Mouse (Mus musculus) hindbrain, postnatal 0 days (tissue): ENCODE data around the gene Mapk12. TPM values are rescaled to one million over a fixed set of nuclear protein-coding genes. Genes with fewer than 3 reads are reported as not detected.

Experiments
- ATAC-seq: fragments of 200-750 bp; cut with Nextera tagmentation; 2 replicates; pipeline ENCODE4 v1.8.0; 2017; ENCODE audit warnings: mild to moderate bottlenecking, moderate TSS enrichment, moderate library complexity
- DNase-seq: peaks from one replicate; pipeline ENCODE4 v3.0.0-alpha.2; 2015; ENCODE audit warnings: low spot score
- H3K27ac ChIP-seq: fragments of 300-500 bp; sonication (generic); 2 replicates; pipeline ENCODE4 v1.5.1; 2014; ENCODE audit warnings: mild to moderate bottlenecking
- H3K27me3 ChIP-seq: fragments of 300-500 bp; sonication (generic); 2 replicates; pipeline ENCODE4 v1.6.1; 2014; ENCODE audit warnings: low read length, mixed read lengths; ENCODE audit not compliant: insufficient read depth
- H3K36me3 ChIP-seq: fragments of 300-500 bp; sonication (generic); 2 replicates; pipeline ENCODE4 v1.6.1; 2014; ENCODE audit warnings: low read length, mixed read lengths; ENCODE audit not compliant: insufficient read depth
- H3K4me1 ChIP-seq: fragments of 300-500 bp; sonication (generic); 2 replicates; pipeline ENCODE4 v1.6.1; 2014; ENCODE audit warnings: antibody characterized with exemption, low read length, mixed read lengths; ENCODE audit not compliant: insufficient read depth
- H3K4me2 ChIP-seq: fragments of 300-500 bp; sonication (generic); 2 replicates; pipeline ENCODE4 v1.6.1; 2014; ENCODE audit warnings: low read depth, mild to moderate bottlenecking, low read length, moderate library complexity, mixed read lengths
- H3K4me3 ChIP-seq: fragments of 300-500 bp; sonication (generic); 2 replicates; pipeline ENCODE4 v1.5.1; 2014; ENCODE audit warnings: low read length
- H3K9ac ChIP-seq: fragments of 300-500 bp; sonication (generic); replicated peaks from 2 replicates; pipeline ENCODE4 v1.6.1; 2014; ENCODE audit warnings: mild to moderate bottlenecking, low read length, moderate library complexity, mixed read lengths
- H3K9me3 ChIP-seq: fragments of 300-500 bp; sonication (generic); 2 replicates; pipeline ENCODE4 v1.6.1; 2016; ENCODE audit warnings: low read length, mixed read lengths
- CTCF ChIP-seq: IDR thresholded peaks from 2 replicates; pipeline ENCODE4 v1.5.1; 2016; ENCODE audit warnings: antibody characterized with exemption, control low read depth, low read depth
- WGBS: fragments of 180-500 bp; shearing (Covaris S2); extraction: QIAGEN DNeasy Blood & Tissue Kit; methylation state at CpG from one replicate; pipeline ENCODE4 v1.1.7; 2014; 5-methylcytosine and 5-hydroxymethylcytosine counted together
- polyA plus RNA-seq: library from polyadenylated mRNA; unstranded; fragments of >200 nt; fragmentation: Nextera tagmentation; extraction: Ambion mirVana; gene quantifications from 2 replicates; pipeline ENCODE4 v1.2.1, GENCODE M21; 2015
- total RNA-seq: library from RNA; depleted of rRNA; stranded (reverse); fragments of >200 nt; gene quantifications from 2 replicates; pipeline ENCODE4 v1.2.3, GENCODE M21; 2014

Mapk12 gene
- total and polyA plus RNA-seq, 2 experiments from 2014 or later, result 2.6 to 4.8 TPM

- DNase-seq (peak; percentile 94), ATAC-seq (peak; percentile 89)
- Histone ChIP-seq H3K27me3 (no peaks in the 10 kb centered on the region), H3K9me3 (no peaks in the 10 kb centered on the region), H3K4me2 (peak within 1 kb of the TSS; percentile 96), H3K9ac (peak within 1 kb of the TSS; percentile 94), H3K4me1 (peaks cover 35% of the 10 kb centered on the region), H3K27ac (peak within 1 kb of the TSS; percentile 94), H3K36me3 (0 out of 2 replicates have a peak, but pooled peaks cover 5% of the 10 kb centered on the region), H3K4me3 (peak within 1 kb of the TSS; percentile 78)
- TF ChIP-seq CTCF, result no peak
- WGBS, result under 1% methylated on average over 61 of the region's 72 CpGs
These were observed 40.2 kb upstream of the Mapk12 start, which contains the start of gene Plxnb2 for GRCm38 (mm10) chr15:89180571-89181229. Gene Plxnb2, minus strand, starts transcription at chr15:89180788.

- Histone ChIP-seq H3K27ac (peak overlapping the region; percentile 94), H3K4me1 (peaks cover 35% of the 10 kb centered on the region), H3K27me3 (no peaks in the 10 kb centered on the region), H3K4me2 (peak overlapping the region; percentile 96), H3K9ac (peak overlapping the region; percentile 94), H3K36me3 (no peaks in the 10 kb centered on the region), H3K9me3 (no peaks in the 10 kb centered on the region), H3K4me3 (peak overlapping the region; percentile 78)
- under 1% methylated on average over 25 of the region's 26 CpGs for WGBS
- ATAC-seq, result no peak
- no peak for TF ChIP-seq CTCF
- DNase-seq, result no peak
These were observed 39.6 kb upstream of the Mapk12 start for GRCm38 (mm10) chr15:89180081-89180541.

- H3K4me1 ChIP-seq, result peaks cover 35% of the 10 kb centered on the region
- H3K27me3 ChIP-seq, result no peaks in the 10 kb centered on the region
- 2% methylated on average over 6 of the region's 6 CpGs for WGBS
- no peaks in the 10 kb centered on the region for H3K36me3 ChIP-seq
- peak overlapping the region; percentile 94 for H3K27ac ChIP-seq
- ATAC-seq, result no peak
- peak overlapping the region; percentile 78 for H3K4me3 ChIP-seq
- H3K9me3 ChIP-seq, result no peaks in the 10 kb centered on the region
- H3K4me2 ChIP-seq, result peak overlapping the region; percentile 96
- no peak for DNase-seq
- peak overlapping the region; percentile 94 for H3K9ac ChIP-seq
- no peak for TF ChIP-seq CTCF
These were observed 39.1 kb upstream of the Mapk12 start for GRCm38 (mm10) chr15:89179630-89179964.

- peak overlapping the region; percentile 78 for H3K4me3 ChIP-seq
- 2% methylated on average over 16 of the region's 16 CpGs for WGBS
- H3K4me2 ChIP-seq, result peak overlapping the region; percentile 96
- no peaks in the 10 kb centered on the region for H3K36me3 ChIP-seq
- ATAC-seq (no peak), DNase-seq (peak; percentile 60)
- H3K4me1 ChIP-seq, result peaks cover 35% of the 10 kb centered on the region
- H3K27me3 ChIP-seq, result no peaks in the 10 kb centered on the region
- peak overlapping the region; percentile 94 for H3K27ac ChIP-seq
- no peak for TF ChIP-seq CTCF
- peak overlapping the region; percentile 94 for H3K9ac ChIP-seq
- H3K9me3 ChIP-seq, result no peaks in the 10 kb centered on the region
These were observed 38.6 kb upstream of the Mapk12 start for GRCm38 (mm10) chr15:89178954-89179629.

GRCm38 (mm10) chr15:89178260-89178860, 37.9 kb upstream of the Mapk12 start:
- WGBS, result 46% methylated on average over 7 of the region's 7 CpGs
- H3K4me2 ChIP-seq, result peak overlapping the region; percentile 96
- DNase-seq (peak; percentile 71), ATAC-seq (peak; percentile 9; the same call in 1 of the 2 replicates)
- H3K27me3 ChIP-seq, result no peaks in the 10 kb centered on the region
- no peaks in the 10 kb centered on the region for H3K36me3 ChIP-seq
- no peaks in the 10 kb centered on the region for H3K9me3 ChIP-seq
- peak overlapping the region; percentile 94 for H3K27ac ChIP-seq
- no peak for TF ChIP-seq CTCF
- peaks cover 42% of the 10 kb centered on the region for H3K4me1 ChIP-seq
- H3K4me3 ChIP-seq, result peak overlapping the region; percentile 78
- peak overlapping the region; percentile 94 for H3K9ac ChIP-seq

- DNase-seq (no peak), ATAC-seq (no peak)
- Histone ChIP-seq H3K4me1 (peaks cover 44% of the 10 kb centered on the region), H3K9me3 (no peaks in the 10 kb centered on the region), H3K36me3 (no peaks in the 10 kb centered on the region), H3K27me3 (no peaks in the 10 kb centered on the region), H3K4me2 (peak overlapping the region; percentile 96), H3K9ac (peak overlapping the region; percentile 94; the same call in 1 of the 2 replicates), H3K27ac (peak overlapping the region; percentile 94; the same call in 1 of the 2 replicates), H3K4me3 (peak overlapping the region; percentile 78)
- WGBS, result 74% methylated on average over 4 of the region's 4 CpGs
- no peak for TF ChIP-seq CTCF
These were observed 37.2 kb upstream of the Mapk12 start for GRCm38 (mm10) chr15:89177576-89178259.
